Mouse (Mus musculus) heart, embryonic 10.5 days (tissue): ENCODE results near the gene Stat5a. TPM values are rescaled to one million over a fixed set of nuclear protein-coding genes. Genes with fewer than 3 reads are reported as not detected.

Experiments used
- DNase-seq: peaks from one replicate; pipeline ENCODE4 v3.0.0-alpha.2; 2017; ENCODE audit warnings: low spot score
- H3K27ac ChIP-seq: fragments of 300-500 bp; sonication (generic); 2 replicates; pipeline ENCODE4 v1.5.1; 2016; ENCODE audit warnings: mild to moderate bottlenecking
- H3K27me3 ChIP-seq: fragments of 300-500 bp; sonication (generic); 2 replicates; pipeline ENCODE4 v1.6.1; 2016; ENCODE audit warnings: mild to moderate bottlenecking; ENCODE audit not compliant: poor library complexity, insufficient read depth, severe bottlenecking
- H3K36me3 ChIP-seq: fragments of 300-500 bp; sonication (generic); 2 replicates; pipeline ENCODE4 v1.6.1; 2016; ENCODE audit warnings: mild to moderate bottlenecking, moderate library complexity
- H3K4me1 ChIP-seq: fragments of 300-500 bp; sonication (generic); 2 replicates; pipeline ENCODE4 v1.6.1; 2016; ENCODE audit warnings: mild to moderate bottlenecking
- H3K4me3 ChIP-seq: fragments of 300-500 bp; sonication (generic); 2 replicates; pipeline ENCODE4 v1.5.1; 2016; ENCODE audit warnings: mild to moderate bottlenecking, moderate library complexity
- H3K9me3 ChIP-seq: fragments of 300-500 bp; sonication (generic); 2 replicates; pipeline ENCODE4 v1.6.1; 2016; ENCODE audit warnings: mild to moderate bottlenecking, moderate library complexity
- WGBS: fragments of 180-500 bp; shearing (Covaris S2); methylation state at CpG from one replicate; pipeline ENCODE4 v1.1.7; 2016; 5-methylcytosine and 5-hydroxymethylcytosine counted together
- polyA plus RNA-seq: library from polyadenylated mRNA; unstranded; fragments of >200 nt; fragmentation: Nextera tagmentation; extraction: Ambion mirVana; gene quantifications from 2 replicates; pipeline ENCODE4 v1.2.1, GENCODE M21; 2016

The Stat5a gene
- polyA plus RNA-seq, 1 experiment from 2014 or later = 6.6 TPM

- peaks cover 45% of the 10 kb centered on the region for H3K36me3 ChIP-seq
- H3K9me3 ChIP-seq = no peaks in the 10 kb centered on the region
- peaks cover 21% of the 10 kb centered on the region for H3K4me1 ChIP-seq
- H3K4me3 ChIP-seq = no peak overlapping the region
- WGBS = 82% methylated on average over 10 of the region's 10 CpGs
- H3K27me3 ChIP-seq = no peaks in the 10 kb centered on the region
- DNase-seq = no peak
- no peak overlapping the region for H3K27ac ChIP-seq
These were observed 36.9 kb downstream of the Stat5a start for GRCm38 (mm10) chr11:100896078-100896477.

GRCm38 (mm10) chr11:100897294-100898231 is 38.4 kb downstream of the Stat5a start:
- Histone ChIP-seq H3K27me3 (no peaks in the 10 kb centered on the region), H3K4me3 (no peak overlapping the region), H3K9me3 (no peaks in the 10 kb centered on the region), H3K4me1 (peaks cover 7% of the 10 kb centered on the region), H3K27ac (no peak overlapping the region), H3K36me3 (peaks cover 55% of the 10 kb centered on the region)
- DNase-seq = no peak
- 82% methylated on average over 7 of the region's 7 CpGs for WGBS

DNA sequence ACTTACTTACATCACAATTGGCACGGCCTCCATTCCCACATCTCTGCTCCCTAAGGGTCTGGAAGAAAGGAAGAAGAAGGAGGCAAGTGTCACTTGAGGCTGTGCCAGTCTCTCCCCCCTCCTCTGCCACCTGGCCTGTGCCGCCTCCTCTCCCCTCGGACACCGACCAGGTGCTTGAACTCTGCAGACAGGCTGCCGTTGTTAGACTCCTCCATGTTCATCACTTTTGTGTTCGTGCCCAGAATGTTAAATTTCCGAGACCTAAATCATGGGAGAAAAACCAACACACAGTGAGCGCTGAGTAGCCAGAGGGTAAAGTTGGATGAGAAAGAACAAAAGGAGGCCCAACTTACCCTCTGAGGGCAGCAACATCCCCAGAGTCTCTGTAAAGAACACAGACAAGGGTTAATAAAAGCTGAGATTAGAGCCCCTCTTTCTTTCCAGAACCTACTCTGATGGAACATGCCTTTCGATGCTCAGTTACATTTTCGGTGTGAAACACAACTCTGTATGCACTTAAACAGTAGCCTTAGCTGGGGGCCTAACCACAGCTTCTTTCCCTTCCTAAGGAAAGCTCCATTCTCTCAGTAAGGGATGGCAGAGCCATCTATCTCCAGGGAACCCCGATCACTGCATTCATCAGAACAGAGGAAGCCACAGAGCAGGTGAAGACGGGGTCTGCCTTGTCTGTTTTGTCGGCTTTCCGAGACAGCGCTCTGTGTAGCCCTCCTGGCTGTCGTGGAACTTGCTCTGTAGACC is 39.5 kb downstream of the Stat5a start:
- Histone ChIP-seq H3K27me3 (no peaks in the 10 kb centered on the region), H3K4me1 (peaks cover 4% of the 10 kb centered on the region; the same call in 1 of the 2 replicates), H3K9me3 (no peaks in the 10 kb centered on the region), H3K36me3 (peaks cover 61% of the 10 kb centered on the region), H3K4me3 (no peak overlapping the region), H3K27ac (no peak overlapping the region)
- DNase-seq = no peak
- 84% methylated on average over 16 of the region's 16 CpGs for WGBS

GRCm38 (mm10) chr11:100904580-100905351 is 45.6 kb downstream of the Stat5a start:
- no peak overlapping the region for H3K4me3 ChIP-seq
- no peak for DNase-seq
- WGBS = 63% methylated on average over 20 of the region's 20 CpGs
- no peak overlapping the region for H3K27ac ChIP-seq
- H3K9me3 ChIP-seq = no peaks in the 10 kb centered on the region
- H3K4me1 ChIP-seq = no peaks in the 10 kb centered on the region
- peaks cover 66% of the 10 kb centered on the region for H3K36me3 ChIP-seq
- H3K27me3 ChIP-seq = no peaks in the 10 kb centered on the region

GRCm38 (mm10) chr11:100905929-100906328 is 46.8 kb downstream of the Stat5a start:
- Histone ChIP-seq H3K27me3 (no peaks in the 10 kb centered on the region), H3K36me3 (peaks cover 69% of the 10 kb centered on the region), H3K27ac (no peak overlapping the region), H3K4me1 (no peaks in the 10 kb centered on the region), H3K9me3 (no peaks in the 10 kb centered on the region), H3K4me3 (no peak overlapping the region)
- 55% methylated on average over 1 of the region's 1 CpGs for WGBS
- DNase-seq = no peak

- H3K4me1 ChIP-seq = no peaks in the 10 kb centered on the region
- DNase-seq = no peak
- 0 out of 2 replicates have a peak overlapping the region, but pooled peaks have one; percentile 29 for H3K27ac ChIP-seq
- H3K9me3 ChIP-seq = no peaks in the 10 kb centered on the region
- WGBS = 71% methylated on average over 4 of the region's 4 CpGs
- H3K27me3 ChIP-seq = no peaks in the 10 kb centered on the region
- peaks cover 61% of the 10 kb centered on the region for H3K36me3 ChIP-seq
- H3K4me3 ChIP-seq = no peak overlapping the region
These were observed 47.7 kb downstream of the Stat5a start for GRCm38 (mm10) chr11:100906885-100907284.

DNA sequence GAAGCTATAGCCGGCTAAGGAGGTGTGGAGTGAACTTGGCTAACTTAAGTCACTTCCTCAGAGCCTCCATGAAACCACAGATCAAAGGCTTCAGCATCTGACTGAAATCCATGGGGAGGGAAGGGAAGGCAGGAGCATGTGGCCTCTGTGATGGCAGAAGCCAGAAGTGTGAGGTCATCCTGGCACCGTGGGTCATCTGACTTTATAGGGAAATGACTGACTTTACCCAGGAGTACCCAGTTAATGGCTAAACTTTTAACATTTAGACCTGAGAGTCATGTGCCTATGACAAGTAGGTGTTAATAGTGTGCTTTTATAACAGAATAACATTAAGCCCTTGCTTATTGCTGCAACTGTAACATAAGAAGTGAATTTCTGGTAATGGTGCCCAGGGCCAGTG is 49.0 kb downstream of the Stat5a start:
- 79% methylated on average over 2 of the region's 2 CpGs for WGBS
- Histone ChIP-seq H3K4me3 (no peak overlapping the region), H3K36me3 (peaks cover 51% of the 10 kb centered on the region), H3K4me1 (peaks cover 7% of the 10 kb centered on the region), H3K27me3 (no peaks in the 10 kb centered on the region), H3K27ac (no peak overlapping the region), H3K9me3 (no peaks in the 10 kb centered on the region)
- no peak for DNase-seq

- H3K36me3 ChIP-seq = peaks cover 46% of the 10 kb centered on the region
- DNase-seq = no peak
- H3K4me3 ChIP-seq = no peak overlapping the region
- H3K4me1 ChIP-seq = peaks cover 10% of the 10 kb centered on the region
- H3K27me3 ChIP-seq = no peaks in the 10 kb centered on the region
- H3K9me3 ChIP-seq = no peaks in the 10 kb centered on the region
- no peak overlapping the region for H3K27ac ChIP-seq
- 89% methylated on average over 9 of the region's 9 CpGs for WGBS
These were observed 49.4 kb downstream of the Stat5a start for GRCm38 (mm10) chr11:100908567-100908966.

GRCm38 (mm10) chr11:100912401-100913155 is 53.4 kb downstream of the Stat5a start:
- peak overlapping the region; percentile 80 for H3K27ac ChIP-seq

GRCm38 (mm10) chr11:100914415-100914814 is 55.3 kb downstream of the Stat5a start:
- H3K4me3 ChIP-seq = no peak overlapping the region
- H3K27ac ChIP-seq = no peak overlapping the region
- no peaks in the 10 kb centered on the region for H3K27me3 ChIP-seq
- no peak for DNase-seq
- H3K9me3 ChIP-seq = 0 out of 2 replicates have a peak, but pooled peaks cover 4% of the 10 kb centered on the region
- WGBS = 83% methylated on average over 5 of the region's 5 CpGs
- H3K36me3 ChIP-seq = peaks cover 30% of the 10 kb centered on the region; the same call in 1 of the 2 replicates
- peaks cover 14% of the 10 kb centered on the region for H3K4me1 ChIP-seq

More at GRCm38 (mm10) chr11:100912401-100913155, 53.4 kb downstream of the Stat5a start:
- Histone ChIP-seq H3K27me3 (no peaks in the 10 kb centered on the region), H3K36me3 (peaks cover 35% of the 10 kb centered on the region), H3K4me3 (peak overlapping the region; percentile 18), H3K4me1 (peaks cover 14% of the 10 kb centered on the region), H3K9me3 (0 out of 2 replicates have a peak, but pooled peaks cover 4% of the 10 kb centered on the region)
- DNase-seq = no peak
- WGBS = 55% methylated on average over 17 of the region's 17 CpGs

GRCm38 (mm10) chr11:100915063-100915462 is 55.9 kb downstream of the Stat5a start:
- no peak overlapping the region for H3K27ac ChIP-seq
- peaks cover 28% of the 10 kb centered on the region; the same call in 1 of the 2 replicates for H3K36me3 ChIP-seq
- WGBS = 85% methylated on average over 3 of the region's 3 CpGs
- no peaks in the 10 kb centered on the region for H3K27me3 ChIP-seq
- peaks cover 14% of the 10 kb centered on the region for H3K4me1 ChIP-seq
- H3K9me3 ChIP-seq = 0 out of 2 replicates have a peak, but pooled peaks cover 4% of the 10 kb centered on the region
- no peak for DNase-seq
- no peak overlapping the region for H3K4me3 ChIP-seq
